Comparison of ENCODE assay signal across 22 mouse cellular contexts in the genomic region with DNA sequence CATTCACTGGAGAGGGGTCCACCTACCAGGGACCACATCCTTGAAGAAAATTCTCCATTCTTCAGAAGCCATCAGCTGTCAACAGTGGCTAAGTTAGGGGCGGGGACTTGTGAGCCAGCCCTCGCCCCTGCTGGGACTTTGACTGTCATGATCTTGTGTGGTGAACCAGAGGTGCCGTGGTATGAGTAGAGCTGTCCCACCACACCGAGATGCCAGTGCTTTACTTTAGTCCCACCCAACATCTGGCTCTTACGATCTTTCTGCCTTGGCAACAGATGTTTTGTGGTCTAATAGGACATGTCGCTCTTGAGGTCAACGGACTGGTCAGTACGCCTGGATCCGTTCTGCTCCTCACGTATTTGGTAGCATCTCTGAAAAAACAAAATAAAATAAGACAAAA.
"Had no signal": no experiment of that assay in that cellular context is flagged by ENCODE, and none has a peak within 500 bp of the region (broad histone marks: within the 10 kb centered on the region; RNA-seq: fewer than 3 reads in every experiment).

No protein-coding gene starts in this region.

- H3K27ac ChIP-seq: kidney, postnatal 0 days; limb, embryonic 12.5 days; limb, embryonic 15.5 days; liver, embryonic 14.5 days; midbrain, embryonic 10.5 days; midbrain, embryonic 13.5 days; neural tube, embryonic 12.5 days; neural tube, embryonic 15.5 days; stomach, embryonic 15.5 days had no signal

- H3K4me3 ChIP-seq: limb, embryonic 12.5 days; limb, embryonic 15.5 days; midbrain, embryonic 10.5 days; midbrain, embryonic 13.5 days; neural tube, embryonic 12.5 days; neural tube, embryonic 15.5 days; stomach, embryonic 15.5 days had no signal

- DNase-seq: kidney, adult 2 months; kidney, postnatal 36 days; layer of hippocampus, postnatal 36 days; left cerebral cortex, postnatal 4 days; liver, postnatal 0 days; lung, embryonic 14.5 days; lung, postnatal 10 days; lung, postnatal 36 days; retina, postnatal 1 day; right cerebral cortex, postnatal 25 days; spleen, adult 18-20 months; thymus, postnatal 4 days had no signal

- H3K4me1 ChIP-seq: midbrain, embryonic 13.5 days; stomach, embryonic 15.5 days had no signal

- H3K27me3 ChIP-seq: stomach, embryonic 15.5 days had no signal

- H3K9me3 ChIP-seq: limb, embryonic 12.5 days; limb, embryonic 15.5 days; midbrain, embryonic 10.5 days; midbrain, embryonic 13.5 days; neural tube, embryonic 12.5 days; neural tube, embryonic 15.5 days; stomach, embryonic 15.5 days had no signal

- ATAC-seq: liver, postnatal 0 days; midbrain, embryonic 13.5 days; midbrain, embryonic 16.5 days had no signal

- H3K36me3 ChIP-seq: limb, embryonic 12.5 days; limb, embryonic 15.5 days; midbrain, embryonic 10.5 days; midbrain, embryonic 13.5 days; neural tube, embryonic 12.5 days; neural tube, embryonic 15.5 days; stomach, embryonic 15.5 days had no signal
